Mouse (Mus musculus): ENCODE measurements at regions not wholly inside any gene's neighbourhood (a gene's known extent, or its start where the extent isn't known, plus 50 kb on each side); places are given as distances from the start of the nearest gene placed in this dataset.

DNA sequence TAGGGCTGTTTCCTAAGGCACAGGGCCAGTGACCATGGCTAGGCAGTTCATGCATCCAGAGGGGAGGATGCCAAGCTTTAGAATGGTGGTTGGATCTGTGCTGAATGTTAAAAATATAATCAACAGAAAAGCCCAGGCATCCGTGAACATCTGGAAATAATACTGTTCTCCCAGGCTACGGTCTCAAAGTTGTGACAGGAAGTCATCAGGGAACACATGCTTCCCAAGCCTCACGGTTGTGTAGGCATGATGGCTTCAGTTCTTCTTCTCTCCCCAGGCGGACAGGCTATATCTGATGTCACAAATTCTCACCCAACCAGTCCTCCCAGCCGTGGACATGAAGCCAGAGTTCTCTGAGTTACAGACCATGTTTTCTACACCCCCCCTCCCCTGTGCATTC lies 275.4 kb downstream of the Cbln1 start:
- Histone ChIP-seq H3K4me3 (replicated peaks; ENCODE audit: extremely low read depth, low read depth, low read length) (no peak overlapping the region), H3K4me1 (ENCODE audit: control insufficient read depth, insufficient read depth, low read length) (no peaks in the 10 kb centered on the region)
- TF ChIP-seq POLR2A (IDR thresholded peaks at IDR 0.05; ENCODE audit: borderline replicate concordance, extremely low read depth, low read depth, low read length) (no peak), CTCF (IDR thresholded peaks at IDR 0.05; ENCODE audit: insufficient read depth, low read length) (no peak)
- no peak for DNase-seq
- 30% methylated on average over 5 of the region's 5 CpGs for WGBS

GRCm38 (mm10) chr8:87196050-87196449 lies 276.4 kb downstream of the Cbln1 start:
- WGBS, result 39% methylated on average over 5 of the region's 5 CpGs
- DNase-seq, result no peak

GRCm38 (mm10) chr8:87189791-87190385 lies 282.5 kb downstream of the Cbln1 start:
- TF ChIP-seq POLR2A (IDR thresholded peaks at IDR 0.05; ENCODE audit: borderline replicate concordance, extremely low read depth, low read depth, low read length), result no peak
- TF ChIP-seq CTCF (IDR thresholded peaks at IDR 0.05; ENCODE audit: insufficient read depth, low read length), result no peak
- no peak overlapping the region for H3K4me3 ChIP-seq (replicated peaks; ENCODE audit: extremely low read depth, low read depth, low read length)
- no peaks in the 10 kb centered on the region for H3K4me1 ChIP-seq (ENCODE audit: control insufficient read depth, insufficient read depth, low read length)
- 84% methylated on average over 13 of the region's 13 CpGs for WGBS
- no peak for DNase-seq

More at GRCm38 (mm10) chr8:87196050-87196449, 276.4 kb downstream of the Cbln1 start:
- TF ChIP-seq POLR2A (IDR thresholded peaks at IDR 0.05; ENCODE audit: borderline replicate concordance, extremely low read depth, low read depth, low read length), result no peak
- no peak for TF ChIP-seq CTCF (IDR thresholded peaks at IDR 0.05; ENCODE audit: insufficient read depth, low read length)
- H3K4me3 ChIP-seq (replicated peaks; ENCODE audit: extremely low read depth, low read depth, low read length), result no peak overlapping the region
- H3K4me1 ChIP-seq (ENCODE audit: control insufficient read depth, insufficient read depth, low read length), result no peaks in the 10 kb centered on the region

DNA sequence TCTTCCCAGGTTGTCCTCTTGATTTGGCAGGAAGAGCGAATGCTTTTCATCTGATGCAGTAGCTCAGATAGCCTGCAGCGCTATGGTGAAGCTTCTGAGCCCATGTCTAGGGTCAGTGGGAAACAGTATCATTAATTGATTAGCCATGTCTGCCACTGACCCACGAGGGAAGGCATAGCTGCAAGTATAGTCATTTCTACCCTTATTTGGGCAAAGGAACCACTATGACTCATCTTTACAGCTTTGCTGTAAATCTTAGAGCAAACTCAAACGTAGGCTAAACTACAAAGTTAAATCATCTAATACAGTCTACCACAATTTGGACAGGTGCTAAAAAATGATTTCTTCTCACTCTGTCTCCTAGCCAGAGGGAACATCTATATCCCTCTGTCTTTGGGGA lies 289.5 kb downstream of the Cbln1 start:
- 56% methylated on average over 4 of the region's 4 CpGs for WGBS

GRCm38 (mm10) chr8:87178561-87178960 lies 293.5 kb upstream of the N4bp1 start:
- 68% methylated on average over 4 of the region's 4 CpGs for WGBS
- Histone ChIP-seq H3K4me1 (ENCODE audit: control insufficient read depth, insufficient read depth, low read length) (no peaks in the 10 kb centered on the region), H3K4me3 (replicated peaks; ENCODE audit: extremely low read depth, low read depth, low read length) (no peak overlapping the region)
- no peak for DNase-seq
- TF ChIP-seq CTCF (IDR thresholded peaks at IDR 0.05; ENCODE audit: insufficient read depth, low read length) (no peak), POLR2A (IDR thresholded peaks at IDR 0.05; ENCODE audit: borderline replicate concordance, extremely low read depth, low read depth, low read length) (no peak)

More for the DNA sequence above, 289.5 kb downstream of the Cbln1 start:
- no peak for TF ChIP-seq POLR2A (IDR thresholded peaks at IDR 0.05; ENCODE audit: borderline replicate concordance, extremely low read depth, low read depth, low read length)
- no peak for TF ChIP-seq CTCF (IDR thresholded peaks at IDR 0.05; ENCODE audit: insufficient read depth, low read length)
- no peak for DNase-seq
- H3K4me3 ChIP-seq (replicated peaks; ENCODE audit: extremely low read depth, low read depth, low read length), result no peak overlapping the region
- H3K4me1 ChIP-seq (ENCODE audit: control insufficient read depth, insufficient read depth, low read length), result no peaks in the 10 kb centered on the region

DNA sequence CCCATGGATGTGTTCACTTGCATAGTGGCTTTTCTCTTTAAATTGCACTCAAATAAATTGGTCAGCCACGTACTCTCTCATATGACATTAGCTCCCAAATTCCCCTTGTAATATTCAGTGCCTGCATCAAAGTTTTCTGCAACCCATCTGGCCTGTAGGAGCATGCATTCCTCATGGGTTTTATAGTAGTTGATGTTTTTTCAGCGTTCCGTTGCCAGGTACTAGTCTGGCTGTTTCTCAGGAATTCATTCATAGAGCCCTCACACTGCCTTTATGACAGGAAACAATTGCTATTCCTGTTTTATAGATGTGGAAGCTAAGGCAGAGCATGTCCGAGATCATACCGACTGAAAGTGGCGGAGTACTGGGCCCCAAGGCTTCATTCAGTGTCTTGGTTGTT lies 292.6 kb upstream of the N4bp1 start:
- no peak overlapping the region for H3K4me3 ChIP-seq (replicated peaks; ENCODE audit: extremely low read depth, low read depth, low read length)
- DNase-seq, result no peak
- H3K4me1 ChIP-seq (ENCODE audit: control insufficient read depth, insufficient read depth, low read length), result no peaks in the 10 kb centered on the region
- 81% methylated on average over 6 of the region's 6 CpGs for WGBS
- TF ChIP-seq CTCF (IDR thresholded peaks at IDR 0.05; ENCODE audit: insufficient read depth, low read length) (no peak), POLR2A (IDR thresholded peaks at IDR 0.05; ENCODE audit: borderline replicate concordance, extremely low read depth, low read depth, low read length) (no peak)

DNA sequence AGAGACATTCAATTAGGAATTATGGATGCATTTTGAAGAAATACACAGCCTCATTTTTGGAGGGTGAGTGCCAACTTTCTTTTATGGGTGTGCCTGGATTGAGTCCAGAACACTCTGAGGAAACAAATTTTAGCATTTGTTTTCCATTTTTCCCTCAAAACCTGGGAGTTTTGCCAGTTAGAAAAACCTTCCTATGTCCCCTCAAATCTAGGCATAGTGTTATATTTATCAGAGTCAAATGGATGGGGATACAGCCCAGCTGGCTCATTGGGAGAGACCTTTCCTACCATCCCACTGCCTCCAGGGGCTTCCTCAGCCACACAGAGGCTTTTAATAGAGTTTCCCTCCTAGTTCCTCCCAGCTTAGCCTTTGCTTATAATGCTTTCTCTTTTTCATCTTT lies 290.0 kb upstream of the N4bp1 start:
- H3K4me1 ChIP-seq (ENCODE audit: control insufficient read depth, insufficient read depth, low read length), result no peaks in the 10 kb centered on the region
- no peak for DNase-seq
- H3K4me3 ChIP-seq (replicated peaks; ENCODE audit: extremely low read depth, low read depth, low read length), result no peak overlapping the region
- TF ChIP-seq POLR2A (IDR thresholded peaks at IDR 0.05; ENCODE audit: borderline replicate concordance, extremely low read depth, low read depth, low read length) (no peak), CTCF (IDR thresholded peaks at IDR 0.05; ENCODE audit: insufficient read depth, low read length) (no peak)

GRCm38 (mm10) chr8:87173720-87174119 lies 288.7 kb upstream of the N4bp1 start:
- TF ChIP-seq CTCF (IDR thresholded peaks at IDR 0.05; ENCODE audit: insufficient read depth, low read length), result no peak
- TF ChIP-seq POLR2A (IDR thresholded peaks at IDR 0.05; ENCODE audit: borderline replicate concordance, extremely low read depth, low read depth, low read length), result no peak
- Histone ChIP-seq H3K4me3 (replicated peaks; ENCODE audit: extremely low read depth, low read depth, low read length) (no peak overlapping the region), H3K4me1 (ENCODE audit: control insufficient read depth, insufficient read depth, low read length) (no peaks in the 10 kb centered on the region)
- DNase-seq, result no peak

- no peak for DNase-seq
- no peaks in the 10 kb centered on the region for H3K4me1 ChIP-seq (ENCODE audit: control insufficient read depth, insufficient read depth, low read length)
- H3K4me3 ChIP-seq (replicated peaks; ENCODE audit: extremely low read depth, low read depth, low read length), result no peak overlapping the region
- TF ChIP-seq POLR2A (IDR thresholded peaks at IDR 0.05; ENCODE audit: borderline replicate concordance, extremely low read depth, low read depth, low read length), result no peak
- TF ChIP-seq CTCF (IDR thresholded peaks at IDR 0.05; ENCODE audit: insufficient read depth, low read length), result no peak
- 41% methylated on average over 1 of the region's 1 CpGs for WGBS
Measured at GRCm38 (mm10) chr8:87166771-87167170, 281.7 kb upstream of the N4bp1 start.

GRCm38 (mm10) chr8:87160416-87160815 lies 275.4 kb upstream of the N4bp1 start:
- DNase-seq, result no peak
- 58% methylated on average over 2 of the region's 2 CpGs for WGBS
- no peak overlapping the region for H3K4me3 ChIP-seq (replicated peaks; ENCODE audit: extremely low read depth, low read depth, low read length)
- TF ChIP-seq CTCF (IDR thresholded peaks at IDR 0.05; ENCODE audit: insufficient read depth, low read length), result no peak
- no peak for TF ChIP-seq POLR2A (IDR thresholded peaks at IDR 0.05; ENCODE audit: borderline replicate concordance, extremely low read depth, low read depth, low read length)
- no peaks in the 10 kb centered on the region for H3K4me1 ChIP-seq (ENCODE audit: control insufficient read depth, insufficient read depth, low read length)

Measured in lung, adult 2 months (tissue).